Comparison of ENCODE assay signal across 27 mouse cellular contexts in genomic region chr16:84790595-84791165, GRCm38 (mm10). TPM values are rescaled to one million over a fixed set of nuclear protein-coding genes. Genes with fewer than 3 reads are reported as not detected.
DNase-seq lines count a peak whose midpoint lies in the region; ATAC-seq and TF ChIP-seq lines count a peak whose summit lies in the region.
"Had no signal": no experiment of that assay in that cellular context is flagged by ENCODE, and none has a peak within 500 bp of the region (broad histone marks: within the 10 kb centered on the region; RNA-seq: fewer than 3 reads in every experiment).

No protein-coding gene starts in this region.

- DNase-seq in frontal cortex, postnatal 10 days (ENCODE audit: low spot score in 2 of 2): no peak
- DNase-seq: adrenal gland, adult 2 months; adrenal gland, postnatal 14 days; cerebellum, adult 11-12 months; cerebellum, adult 8-10 months; cerebellum, postnatal 10 days; cerebellum, postnatal 36 days; embryo, embryonic 11 days; gastrocnemius, postnatal 14 days; heart, adult 2 months; heart, postnatal 14 days; heart, postnatal 4 days had no signal

- H3K9me3 ChIP-seq in megakaryocyte, embryonic 14.5 days: 0 out of 2 replicates have a peak, but pooled peaks cover 4% of the 10 kb centered on the region
- H3K9me3 ChIP-seq in hindbrain, embryonic 16.5 days (ENCODE audit: control insufficient read depth, low read length): no peaks in the 10 kb centered on the region
- H3K9me3 ChIP-seq: embryonic facial prominence, embryonic 10.5 days; embryonic facial prominence, embryonic 13.5 days; forebrain, embryonic 12.5 days; forebrain, embryonic 15.5 days had no signal

- peak overlapping the region; percentile 29 for H3K4me3 ChIP-seq in megakaryocyte, embryonic 14.5 days (replicated peaks)
- H3K4me3 ChIP-seq in C2C12 (ENCODE audit: insufficient read depth, poor library complexity, severe bottlenecking): no peak overlapping the region
- no peak overlapping the region for H3K4me3 ChIP-seq in brown adipose tissue, adult 24 weeks (ENCODE audit: insufficient read depth, low read depth, low read length)
- no peak overlapping the region for H3K4me3 ChIP-seq in hindbrain, embryonic 16.5 days (ENCODE audit: low read length)
- H3K4me3 ChIP-seq: embryonic facial prominence, embryonic 10.5 days; embryonic facial prominence, embryonic 13.5 days; erythroblast, embryonic 14.5 days; forebrain, embryonic 12.5 days; forebrain, embryonic 15.5 days; heart, adult 2 months; heart, embryonic 10.5 days; heart, embryonic 13.5 days had no signal

- H3K36me3 ChIP-seq in megakaryocyte, embryonic 14.5 days (replicated peaks; ENCODE audit: low read length): no peaks in the 10 kb centered on the region
- no peaks in the 10 kb centered on the region for H3K36me3 ChIP-seq in C2C12 (ENCODE audit: control insufficient read depth, insufficient read depth)
- H3K36me3 ChIP-seq in hindbrain, embryonic 16.5 days (ENCODE audit: control insufficient read depth, insufficient read depth, low read length): no peaks in the 10 kb centered on the region
- H3K36me3 ChIP-seq: embryonic facial prominence, embryonic 13.5 days; forebrain, embryonic 15.5 days; G1E; heart, embryonic 10.5 days; heart, embryonic 13.5 days had no signal

- H3K79me3 ChIP-seq in C2C12 (ENCODE audit: low read depth): peaks cover 20% of the 10 kb centered on the region

- peak overlapping the region; percentile 52; the same call in 1 of the 2 replicates for H3K27ac ChIP-seq in brown adipose tissue, adult 24 weeks (replicated peaks; ENCODE audit: low read depth, low read length)
- no peak overlapping the region for H3K27ac ChIP-seq in hindbrain, embryonic 16.5 days (ENCODE audit: low read depth, low read length)
- H3K27ac ChIP-seq: embryonic facial prominence, embryonic 10.5 days; embryonic facial prominence, embryonic 13.5 days; forebrain, embryonic 12.5 days; forebrain, embryonic 15.5 days; heart, adult 2 months; heart, embryonic 10.5 days; heart, embryonic 13.5 days; hindbrain, embryonic 14.5 days had no signal

- no peak for ATAC-seq in megakaryocyte, adult 5-6 weeks (ENCODE audit: poor library complexity, severe bottlenecking)
- no peak for ATAC-seq in hindbrain, embryonic 16.5 days
- ATAC-seq: forebrain, embryonic 15.5 days; intestine, postnatal 0 days had no signal

- peaks cover 38% of the 10 kb centered on the region for H3K79me2 ChIP-seq in C2C12 (ENCODE audit: control insufficient read depth, insufficient read depth)

- no peak overlapping the region for H3K4me2 ChIP-seq in hindbrain, embryonic 16.5 days (ENCODE audit: low read length)
- H3K4me2 ChIP-seq: embryonic facial prominence, embryonic 13.5 days; forebrain, embryonic 12.5 days; forebrain, embryonic 15.5 days; heart, embryonic 13.5 days; hindbrain, embryonic 14.5 days had no signal

- no peak overlapping the region for H3ac ChIP-seq in C2C12 (ENCODE audit: control insufficient read depth, insufficient read length, low read depth)

- no peak overlapping the region for H3K9ac ChIP-seq in hindbrain, embryonic 16.5 days (ENCODE audit: low read depth, low read length)
- H3K9ac ChIP-seq: embryonic facial prominence, embryonic 13.5 days; forebrain, embryonic 12.5 days; forebrain, embryonic 15.5 days; heart, embryonic 13.5 days; hindbrain, embryonic 14.5 days had no signal

- 92% methylated on average over 2 of the region's 2 CpGs for WGBS in hindbrain, embryonic 16.5 days

- H3K27me3 ChIP-seq in megakaryocyte, embryonic 14.5 days (replicated peaks): no peaks in the 10 kb centered on the region
- H3K27me3 ChIP-seq in C2C12 (ENCODE audit: control insufficient read depth, insufficient read depth, insufficient read length): no peaks in the 10 kb centered on the region
- no peaks in the 10 kb centered on the region for H3K27me3 ChIP-seq in hindbrain, embryonic 16.5 days (replicated peaks; ENCODE audit: control insufficient read depth, insufficient read depth, low read length)
- H3K27me3 ChIP-seq: embryonic facial prominence, embryonic 13.5 days; forebrain, embryonic 12.5 days; forebrain, embryonic 15.5 days; heart, embryonic 13.5 days had no signal

- TF ChIP-seq CTCF in C2C12 (IDR thresholded peaks at IDR 0.05; ENCODE audit: control insufficient read depth, insufficient read depth, insufficient read length): no peak

- H3K4me1 ChIP-seq in megakaryocyte, embryonic 14.5 days: peaks cover 14% of the 10 kb centered on the region; the same call in 1 of the 2 replicates
- peaks cover 4% of the 10 kb centered on the region; the same call in 1 of the 2 replicates for H3K4me1 ChIP-seq in brown adipose tissue, adult 24 weeks (ENCODE audit: control insufficient read depth, insufficient read depth, insufficient read length, low read length)
- H3K4me1 ChIP-seq in hindbrain, embryonic 16.5 days (ENCODE audit: control insufficient read depth, insufficient read depth, low read depth, low read length): no peaks in the 10 kb centered on the region
- H3K4me1 ChIP-seq: embryonic facial prominence, embryonic 10.5 days; embryonic facial prominence, embryonic 13.5 days; forebrain, embryonic 12.5 days; forebrain, embryonic 15.5 days; heart, embryonic 10.5 days had no signal

TF ChIP-seq in C2C12, 6 proteins besides CTCF, POLR2A, EP300 and RAD21:
- TF ChIP-seq CEBPB (IDR thresholded peaks at IDR 0.05; ENCODE audit: low read depth) (no peak), FOSL1 (IDR thresholded peaks at IDR 0.05; ENCODE audit: insufficient read depth, low read length, poor library complexity, severe bottlenecking) (peak; percentile 72), MYOG (IDR thresholded peaks at IDR 0.05; ENCODE audit: control insufficient read depth, extremely low read depth, insufficient read length) (no peak), USF1 (IDR thresholded peaks at IDR 0.05; ENCODE audit: low read depth) (no peak), MYOD1 (IDR thresholded peaks at IDR 0.05; ENCODE audit: control insufficient read depth, insufficient read length, low read depth) (peak; percentile 57), MAX (IDR thresholded peaks at IDR 0.05) (no peak)

RNA-seq across cellular contexts. Expression of gene Jam2, which starts 16.8 kb away (rescaled TPM):
- polyA plus RNA-seq in megakaryocyte, embryonic 14.5 days (2012; ENCODE audit: insufficient read depth, low replicate concordance): 0.81 TPM in 1 of 2 replicates, not detected in the other
- 0.04 TPM in 1 of 2 replicates, not detected in the other for total RNA-seq in megakaryocyte, adult 5-6 weeks (2015)
- total RNA-seq in megakaryocyte, adult 5-6 weeks (2017): not detected in 2 replicates
- 44.5 TPM for polyA plus RNA-seq in C2C12 (2012; fragmentation: generic; extraction: Trizol)
- 26.8 and 36.1 TPM in 2 replicates for polyA plus RNA-seq in brown adipose tissue, adult 24 weeks (2012; ENCODE audit: insufficient read depth, insufficient read length, missing spikeins)
- polyA plus RNA-seq in hindbrain, embryonic 16.5 days (2015; fragmentation: Nextera tagmentation; extraction: Ambion mirVana): 22.2 and 25.7 TPM in 2 replicates
- polyA plus RNA-seq: erythroblast, embryonic 14.5 days; G1E had no signal

RNA-seq across cellular contexts. Expression of gene Gabpa, which starts 44.0 kb away (rescaled TPM):
- 2.3 TPM in 1 of 2 replicates, not detected in the other for polyA plus RNA-seq in megakaryocyte, embryonic 14.5 days (2012; ENCODE audit: insufficient read depth, low replicate concordance)
- total RNA-seq in megakaryocyte, adult 5-6 weeks (2015): 65.5 and 73.3 TPM in 2 replicates
- total RNA-seq in megakaryocyte, adult 5-6 weeks (2017): 75.7 and 80.7 TPM in 2 replicates
- 11.7 TPM for polyA plus RNA-seq in C2C12 (2012; fragmentation: generic; extraction: Trizol)
- 45.9 and 68.9 TPM in 2 replicates for polyA plus RNA-seq in brown adipose tissue, adult 24 weeks (2012; ENCODE audit: insufficient read depth, insufficient read length, missing spikeins)
- 15.1 and 18.2 TPM in 2 replicates for polyA plus RNA-seq in hindbrain, embryonic 16.5 days (2015; fragmentation: Nextera tagmentation; extraction: Ambion mirVana)

RNA-seq across cellular contexts. Expression of gene Atp5j, which starts 44.7 kb away (rescaled TPM):
- 133 and 159 TPM in 2 replicates for polyA plus RNA-seq in megakaryocyte, embryonic 14.5 days (2012; ENCODE audit: insufficient read depth, low replicate concordance)
- 340 and 390 TPM in 2 replicates for total RNA-seq in megakaryocyte, adult 5-6 weeks (2015)
- 210 and 312 TPM in 2 replicates for total RNA-seq in megakaryocyte, adult 5-6 weeks (2017)
- 350 TPM for polyA plus RNA-seq in C2C12 (2012; fragmentation: generic; extraction: Trizol)
- 659 and 718 TPM in 2 replicates for polyA plus RNA-seq in brown adipose tissue, adult 24 weeks (2012; ENCODE audit: insufficient read depth, insufficient read length, missing spikeins)
- 739 and 807 TPM in 2 replicates for polyA plus RNA-seq in hindbrain, embryonic 16.5 days (2015; fragmentation: Nextera tagmentation; extraction: Ambion mirVana)

RNA-seq across cellular contexts. Expression of gene Mrpl39, which starts 55.1 kb away (rescaled TPM):
- polyA plus RNA-seq in megakaryocyte, embryonic 14.5 days (2012; ENCODE audit: insufficient read depth, low replicate concordance): 12.7 and 117 TPM in 2 replicates
- total RNA-seq in megakaryocyte, adult 5-6 weeks (2015): 26.1 and 29.2 TPM in 2 replicates
- total RNA-seq in megakaryocyte, adult 5-6 weeks (2017): 37.8 and 41.1 TPM in 2 replicates
- polyA plus RNA-seq in C2C12 (2012; fragmentation: generic; extraction: Trizol): 44.7 TPM
- 79.8 and 83.8 TPM in 2 replicates for polyA plus RNA-seq in brown adipose tissue, adult 24 weeks (2012; ENCODE audit: insufficient read depth, insufficient read length, missing spikeins)
- 35.6 and 36.0 TPM in 2 replicates for polyA plus RNA-seq in hindbrain, embryonic 16.5 days (2015; fragmentation: Nextera tagmentation; extraction: Ambion mirVana)

Comparison
In these comparisons a context has a peak if more than half of its experiments do, and no peak if none do; other contexts are left out.
1. RNA of gene Jam2, which starts 16.8 kb away (polyA plus RNA-seq): 44.5 TPM in C2C12 (single experiment), 26.8 to 36.1 TPM in brown adipose tissue, adult 24 weeks and 22.2 to 25.7 TPM in hindbrain, embryonic 16.5 days; 0.81 TPM in megakaryocyte, embryonic 14.5 days; every median in the first group is over 10 times any median in the second.